Mouse (Mus musculus) adrenal gland, postnatal 36 days (tissue): ENCODE data around the gene Scai. TPM values are rescaled to one million over a fixed set of nuclear protein-coding genes. Genes with fewer than 3 reads are reported as not detected.
A peak's percentile ranks its signal among the peaks of the same experiment; 100 is the strongest.
"Not testable (repeated sequence)": the region's sequence is repeated elsewhere in the genome, so short reads cannot be mapped to it uniquely, and the experiment has no call there.

Experiments used
- DNase-seq, 2 experiments: peaks; one replicate each; pipeline ENCODE4 v3.0.0; 2021; ENCODE audit warnings: mixed read lengths in 1 of 2
- total RNA-seq, 2 experiments: library from RNA; stranded (reverse); gene quantifications; 2 replicates each; pipeline ENCODE4 v1.2.3; 2021

Scai gene
- total RNA-seq, 2 experiments from 2014 or later = 6.9 to 9.9 TPM

DNA sequence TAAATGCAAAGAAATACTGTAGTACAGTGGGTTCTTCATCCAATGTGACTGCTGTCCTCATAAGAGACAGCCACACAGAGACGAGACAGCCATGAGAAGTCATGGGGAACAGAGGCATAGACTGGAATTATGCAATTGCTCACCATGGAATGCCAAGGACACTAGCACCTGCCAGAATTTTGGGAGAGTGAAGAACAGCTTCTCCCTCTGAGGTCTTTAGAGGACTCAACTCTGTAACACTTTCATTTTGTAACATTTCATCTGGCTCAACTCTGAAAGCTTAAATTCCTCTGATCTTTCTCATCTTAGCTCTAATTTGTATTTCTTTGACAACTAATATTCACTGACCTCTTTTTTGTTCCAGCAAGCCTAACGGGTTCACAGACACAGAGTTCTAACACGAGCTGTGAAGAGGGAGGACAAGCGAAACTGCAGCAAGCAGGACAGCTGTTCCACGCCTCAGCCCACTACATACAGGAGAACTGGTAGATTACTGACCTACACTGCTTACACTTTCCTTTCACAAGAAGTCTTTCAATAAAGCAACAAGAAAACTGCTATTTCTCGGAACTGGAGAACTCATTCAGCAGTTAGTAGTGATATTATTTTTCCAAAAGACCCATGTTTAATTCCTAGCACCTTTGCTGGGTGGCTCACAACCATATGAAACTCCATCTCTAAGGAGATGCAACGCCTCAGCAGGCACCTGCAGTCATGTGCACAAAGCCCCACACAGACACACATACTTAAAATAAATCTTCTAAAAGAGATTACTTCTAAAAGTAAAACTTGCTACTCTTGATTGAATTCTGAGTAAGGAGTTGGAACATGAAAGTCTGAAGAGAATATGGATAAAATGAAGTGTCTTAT lies 49.7 kb downstream of the Scai start:
- peak; percentile 28 to 63 for DNase-seq

DNA sequence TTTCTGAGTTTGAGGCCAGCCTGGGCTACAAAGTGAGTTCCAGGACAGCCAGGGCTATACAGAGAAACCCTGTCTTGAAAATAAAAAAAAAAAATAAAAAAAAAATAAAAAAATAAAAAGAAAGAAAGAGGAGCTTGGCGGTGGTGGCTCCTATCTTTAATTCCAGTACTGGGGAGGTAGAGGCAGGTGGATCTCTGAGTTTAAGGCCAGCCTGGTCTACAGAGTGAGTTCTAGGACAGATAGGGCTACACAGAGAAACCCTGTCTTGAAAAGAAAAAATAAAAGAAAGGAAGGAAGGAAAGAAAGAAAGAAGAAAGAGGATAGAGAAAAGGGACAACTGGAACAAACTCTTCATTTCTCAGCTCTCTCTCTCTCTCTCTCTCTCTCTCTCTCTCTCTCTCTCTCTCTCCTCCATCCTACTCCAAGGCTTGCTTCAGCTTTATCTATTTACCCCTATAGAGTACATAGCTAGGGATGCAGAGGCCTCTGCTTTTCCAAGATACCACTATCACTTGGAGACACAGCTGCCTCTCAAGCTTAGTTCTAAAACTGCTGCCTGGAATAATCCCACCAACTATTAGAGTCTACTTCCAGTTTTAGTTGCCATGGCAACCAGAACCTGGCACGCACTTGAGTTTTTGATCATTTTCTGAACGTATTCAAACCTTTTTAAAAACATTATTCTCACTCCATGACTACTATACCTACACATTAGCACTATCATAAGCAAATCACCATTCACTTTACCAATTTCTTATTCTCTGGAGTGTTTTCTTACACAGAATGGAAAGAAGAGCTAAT lies 60.8 kb downstream of the Scai start:
- DNase-seq = no peak

DNA sequence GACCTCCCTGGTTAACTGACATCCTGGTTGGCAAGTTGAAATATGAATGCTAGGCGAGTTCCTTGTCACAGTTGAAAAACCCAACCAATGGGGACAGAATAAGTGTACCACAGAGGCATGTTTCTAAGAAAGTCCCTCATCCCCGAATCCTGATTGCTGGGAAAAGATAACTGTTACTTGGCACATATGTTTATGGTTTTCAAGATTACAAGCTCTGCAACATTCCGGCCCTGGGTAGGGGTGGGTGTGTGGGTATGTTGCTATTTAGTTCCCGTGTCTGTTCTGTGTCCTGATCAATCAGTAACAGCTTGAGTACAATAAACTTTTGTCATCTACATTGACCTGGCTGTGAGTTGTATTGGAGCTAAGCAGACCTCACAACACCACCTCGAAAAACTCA lies 66.4 kb downstream of the Scai start:
- DNase-seq = no peak

DNA sequence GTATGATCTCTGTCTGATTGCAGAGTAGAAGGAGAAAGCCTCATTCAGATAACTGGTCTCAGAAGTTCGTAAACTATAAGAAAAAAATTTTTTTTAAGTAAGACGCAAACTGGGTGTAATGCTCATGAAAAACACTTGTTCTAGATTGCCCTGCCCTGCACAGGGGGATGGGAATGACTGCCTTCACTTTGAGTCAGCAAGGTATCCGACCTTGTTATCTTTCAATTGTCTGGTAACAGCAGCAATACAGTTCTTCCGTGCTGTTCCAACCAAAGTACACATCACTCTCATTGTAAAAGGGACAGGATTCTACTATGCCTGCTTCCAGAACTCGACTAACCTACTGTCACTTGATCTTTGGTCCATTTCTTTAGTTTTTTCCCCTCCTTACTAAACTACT lies 69.4 kb downstream of the Scai start:
- DNase-seq = no peak

DNA sequence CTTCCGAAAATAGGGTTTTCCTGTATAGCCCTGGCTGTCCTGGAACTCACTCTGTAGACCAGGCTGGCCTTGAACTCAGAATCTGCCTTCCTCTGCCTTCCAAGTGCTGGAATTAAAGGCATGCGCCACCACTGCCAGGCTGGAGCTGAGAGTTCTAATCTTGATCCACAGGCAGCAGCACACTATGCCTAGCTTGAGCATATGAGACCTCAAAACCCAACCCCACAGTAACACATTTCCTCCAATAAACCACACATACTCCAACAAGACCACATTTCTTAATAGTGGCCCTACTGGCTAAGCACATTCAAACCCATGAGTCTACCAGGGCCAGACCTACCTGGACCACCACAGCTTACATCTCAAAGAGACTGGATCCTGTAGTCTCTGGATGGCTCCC lies 74.0 kb downstream of the Scai start:
- DNase-seq = no peak

DNA sequence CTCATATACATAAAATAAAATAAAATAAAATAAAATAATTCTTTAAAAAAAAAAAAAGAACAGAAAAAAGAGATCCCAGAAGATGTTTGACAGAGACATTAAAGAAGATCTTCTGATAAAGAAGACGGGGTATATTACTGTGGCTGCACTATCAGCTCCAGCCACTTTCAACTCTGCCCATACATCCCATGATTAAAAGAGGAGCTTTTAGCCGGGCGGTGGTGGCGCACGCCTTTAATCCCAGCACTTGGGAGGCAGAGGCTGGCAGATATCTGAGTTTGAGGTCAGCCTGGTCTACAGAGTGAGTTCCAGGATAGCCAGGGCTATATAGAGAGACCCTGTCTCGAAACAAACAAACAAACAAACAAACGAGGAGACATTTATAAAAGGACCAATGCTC lies 76.4 kb downstream of the Scai start:
- DNase-seq = no peak

DNA sequence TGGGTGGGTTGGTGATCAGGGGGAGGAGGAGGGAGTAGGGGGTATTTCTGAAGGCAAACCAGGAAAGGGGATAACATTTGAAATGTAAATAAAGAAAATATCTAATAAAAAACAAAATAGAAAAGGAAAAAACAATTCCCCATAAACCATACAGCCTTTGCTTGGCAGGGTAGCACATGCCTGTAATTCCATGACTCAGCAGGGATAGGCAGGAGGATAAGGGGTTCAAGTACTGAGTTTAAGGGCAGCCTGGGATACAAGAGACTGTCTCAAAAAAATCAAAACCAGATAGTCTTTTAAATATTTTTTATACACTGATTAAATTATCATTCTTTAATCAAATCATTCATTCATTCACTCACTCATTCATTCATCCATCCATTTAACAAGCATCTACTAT lies 80.0 kb downstream of the Scai start:
- DNase-seq = no peak

DNA sequence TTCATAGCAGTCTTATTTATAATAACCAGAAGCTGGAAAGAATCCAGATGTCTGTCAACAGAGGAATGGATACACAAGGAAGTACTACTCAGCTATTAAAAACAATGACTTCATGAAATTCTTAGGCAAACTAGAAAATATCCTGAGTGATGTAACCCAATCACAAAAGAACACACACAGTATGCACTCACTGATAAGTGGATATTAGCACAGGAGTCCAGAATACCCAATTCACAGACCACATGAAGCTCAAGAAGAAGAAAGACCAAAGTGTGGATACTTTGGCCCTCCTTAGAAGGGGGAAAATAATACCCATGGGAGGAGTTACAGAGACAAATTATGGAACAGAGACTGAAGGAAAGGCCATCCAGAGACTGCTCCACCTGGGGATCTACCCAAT lies 80.8 kb downstream of the Scai start:
- not testable (repeated sequence) for DNase-seq

DNA sequence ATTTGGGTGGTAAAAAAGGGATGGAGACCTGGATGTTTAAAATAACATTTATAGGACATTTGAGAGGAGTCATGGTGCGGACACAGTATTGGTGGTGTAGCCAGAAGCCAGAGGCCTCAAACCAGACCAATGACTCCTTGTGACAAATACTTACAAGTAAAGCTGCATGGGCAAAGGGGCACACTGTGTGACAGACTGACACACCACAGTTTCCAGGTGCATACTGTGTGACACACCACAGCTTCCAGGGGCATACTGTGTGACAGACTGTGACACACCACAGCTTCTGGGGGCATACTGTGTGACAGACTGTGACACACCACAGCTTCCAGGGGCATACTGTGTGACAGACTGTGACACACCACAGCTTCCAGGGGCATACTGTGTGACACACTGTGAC lies 90.6 kb downstream of the Scai start:
- not testable (repeated sequence) for DNase-seq

DNA sequence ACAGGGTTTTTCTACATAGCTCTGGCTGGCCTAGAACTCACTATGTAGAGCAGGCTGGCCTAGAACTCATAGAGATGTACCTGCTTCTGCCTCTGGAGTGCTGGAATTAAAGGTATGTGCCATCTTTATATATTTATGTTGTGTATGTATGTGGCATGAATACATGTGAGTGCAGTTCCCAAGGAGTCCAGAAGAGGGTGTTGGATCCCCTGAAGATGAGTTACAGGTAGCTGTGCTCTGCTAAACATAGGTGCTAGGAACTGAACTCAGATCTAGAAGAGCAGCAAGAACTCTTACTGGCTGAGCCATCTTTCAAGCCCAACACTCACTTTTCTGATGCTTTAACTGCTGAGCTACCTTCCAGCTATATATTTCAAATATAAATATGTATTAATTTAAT lies 92.5 kb downstream of the Scai start:
- peak in 1 of 2 experiments; percentile 6 for DNase-seq

DNA sequence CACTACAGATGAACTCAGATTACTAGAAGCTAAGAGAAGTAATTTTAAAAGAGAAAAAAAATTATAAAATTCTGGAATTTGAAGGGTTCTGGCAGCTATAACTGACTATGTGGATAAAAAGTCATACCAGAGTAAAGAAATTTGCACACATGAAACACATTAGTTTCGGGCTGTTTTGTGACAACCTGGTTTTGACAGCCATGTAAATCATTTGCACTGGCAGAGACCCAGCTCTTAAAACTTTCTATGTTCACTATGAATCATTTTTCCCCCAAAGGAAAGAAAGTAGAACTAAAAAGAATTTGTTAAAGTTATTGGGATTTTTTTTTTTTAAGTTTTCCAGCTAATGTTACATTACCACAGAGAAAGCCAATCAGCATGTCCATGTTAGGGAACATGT lies 98.6 kb downstream of the Scai start:
- peak in 1 of 2 experiments; percentile 14 for DNase-seq

DNA sequence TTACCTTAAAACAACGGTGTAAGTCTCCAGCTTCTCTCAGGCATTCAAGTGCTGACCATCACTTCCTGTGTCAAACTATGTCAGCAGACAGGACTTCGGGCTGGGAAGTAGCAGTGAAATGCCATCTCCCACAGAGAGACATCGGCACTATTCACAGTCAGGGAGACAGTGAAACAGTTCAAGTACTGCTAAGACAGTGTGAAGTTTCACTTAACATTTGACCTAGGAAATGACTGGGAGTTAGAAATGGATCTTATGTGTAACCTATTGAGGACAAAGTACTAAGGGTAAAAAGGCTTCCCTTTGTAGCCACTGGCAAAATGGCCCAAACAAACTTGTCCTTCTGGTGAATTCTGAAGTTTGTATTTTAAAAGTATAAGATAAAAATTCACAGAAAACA lies 107.8 kb downstream of the Scai start:
- DNase-seq = no peak

DNA sequence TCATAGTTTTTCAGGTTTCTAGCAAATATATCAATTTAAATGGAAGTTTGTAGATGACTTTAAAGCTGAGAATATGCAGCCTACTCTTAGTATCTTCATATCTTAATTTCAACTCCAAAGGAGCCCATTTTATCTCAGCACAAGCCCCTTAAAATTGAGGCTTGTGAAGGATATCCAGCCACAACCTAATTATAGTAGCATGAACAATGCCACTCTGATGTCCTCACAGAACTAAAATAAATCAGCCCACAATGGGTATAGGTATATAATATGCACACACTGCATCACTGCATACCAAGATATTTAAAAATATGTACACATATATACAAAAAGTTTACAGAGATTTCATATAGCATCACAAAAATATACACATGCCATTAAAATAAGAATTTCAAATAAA lies 119.9 kb downstream of the Scai start:
- DNase-seq = no peak

DNA sequence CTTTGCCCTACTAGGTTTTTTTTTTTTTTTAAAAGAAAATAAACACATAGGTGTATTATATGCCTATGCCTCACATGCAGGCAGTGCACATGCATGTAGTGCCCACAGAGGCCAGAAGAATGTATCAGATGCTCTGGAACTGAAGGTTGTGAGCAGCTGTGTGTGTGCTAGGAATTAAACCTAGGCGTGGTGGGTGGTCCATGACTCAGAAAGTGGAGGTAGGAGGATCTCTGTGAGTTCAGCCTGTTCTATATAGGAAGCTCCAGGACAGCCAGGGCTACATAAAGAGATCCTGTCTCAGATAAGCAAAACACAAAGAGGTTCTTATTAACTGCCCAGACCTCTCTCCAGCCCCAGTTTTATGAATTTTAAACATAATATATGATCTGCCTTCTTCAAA lies 121.4 kb downstream of the Scai start:
- no peak for DNase-seq

DNA sequence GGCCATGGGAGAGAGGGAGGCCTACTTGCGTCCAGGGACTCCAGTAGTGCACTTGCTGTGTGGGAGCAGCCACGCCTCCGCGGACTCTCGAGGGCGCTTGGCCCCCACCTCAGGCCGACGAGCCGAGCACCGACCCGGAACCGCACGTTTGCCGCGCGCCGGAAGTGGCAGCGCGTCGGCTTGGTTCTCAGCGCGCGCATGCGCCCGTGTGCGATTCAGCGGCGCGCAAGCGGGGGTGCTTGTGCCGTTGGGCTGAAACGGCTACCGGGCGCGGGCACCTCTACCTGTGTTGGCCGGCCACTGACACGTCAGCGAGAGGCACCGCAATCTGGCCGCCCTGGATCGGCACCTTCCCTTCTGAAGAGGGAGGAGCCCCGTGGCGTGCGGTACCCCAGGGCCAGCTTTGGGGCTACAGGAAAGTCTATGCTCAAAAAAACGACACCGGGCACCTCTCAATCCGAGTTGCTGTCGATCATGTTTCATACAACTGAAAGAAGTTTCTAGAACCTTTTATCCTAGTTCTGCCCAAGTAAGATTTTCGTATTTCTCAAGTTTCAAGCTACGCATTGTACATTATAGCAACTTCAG lies 125.0 kb downstream of the Scai start, which contains the start of gene Golga1:
Gene Golga1, minus strand, starts transcription at position 142 of the 588 bp plus-strand sequence.
- peak; percentile 93 to 95 for DNase-seq

DNA sequence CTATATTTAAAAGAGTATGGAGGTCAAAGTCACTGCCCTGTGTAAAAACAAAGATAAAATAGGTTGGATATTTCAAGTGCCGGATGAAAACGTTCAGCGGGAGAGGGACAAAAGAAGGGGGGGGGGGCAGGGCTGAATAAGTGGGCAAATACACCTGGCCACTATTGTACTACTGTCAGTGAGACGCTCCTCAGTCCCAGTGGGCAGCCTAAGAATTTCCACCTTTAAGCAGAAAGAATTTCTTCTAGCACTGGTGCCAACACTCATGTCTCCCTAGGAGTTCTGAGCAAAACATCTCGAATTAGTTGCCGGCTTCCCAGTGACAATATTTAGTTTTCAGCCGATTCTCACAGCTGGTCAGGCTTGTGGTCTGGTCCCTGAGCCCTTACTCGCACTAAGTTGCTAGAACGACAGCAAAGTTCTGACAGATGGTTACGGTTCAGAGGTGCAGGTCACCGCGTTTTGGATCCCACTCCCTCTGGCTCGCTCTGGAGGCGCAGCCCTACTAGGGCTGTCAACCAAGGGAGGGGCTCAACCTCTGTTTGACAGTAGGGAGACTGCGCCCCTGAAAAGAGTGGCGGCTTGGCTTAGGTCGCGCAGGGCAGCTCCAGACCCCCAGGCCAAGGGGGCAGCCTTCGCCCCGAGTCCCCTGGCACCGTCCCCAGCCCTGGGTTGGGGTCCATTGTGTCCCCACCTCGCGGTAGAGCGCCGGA lies 125.7 kb downstream of the Scai start:
- no peak for DNase-seq

DNA sequence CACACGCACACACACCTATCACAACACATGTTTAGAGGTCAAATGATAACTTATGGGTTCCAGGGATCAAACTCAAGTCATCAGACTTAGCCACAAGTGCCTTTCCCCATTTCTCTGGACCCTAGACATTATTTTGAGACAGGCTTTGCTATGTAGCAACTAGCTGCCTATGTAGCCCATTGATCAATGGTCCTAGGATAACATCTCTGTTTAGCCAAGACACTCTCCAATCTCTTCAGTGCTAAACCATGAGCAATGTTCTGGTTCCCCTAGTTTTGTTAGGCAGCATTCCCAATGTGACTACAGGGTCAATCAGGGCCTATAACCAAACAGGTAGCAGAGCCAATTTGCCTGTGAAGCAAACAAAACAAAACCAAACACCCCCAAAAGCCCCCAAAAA lies 142.0 kb downstream of the Scai start:
- DNase-seq = no peak

DNA sequence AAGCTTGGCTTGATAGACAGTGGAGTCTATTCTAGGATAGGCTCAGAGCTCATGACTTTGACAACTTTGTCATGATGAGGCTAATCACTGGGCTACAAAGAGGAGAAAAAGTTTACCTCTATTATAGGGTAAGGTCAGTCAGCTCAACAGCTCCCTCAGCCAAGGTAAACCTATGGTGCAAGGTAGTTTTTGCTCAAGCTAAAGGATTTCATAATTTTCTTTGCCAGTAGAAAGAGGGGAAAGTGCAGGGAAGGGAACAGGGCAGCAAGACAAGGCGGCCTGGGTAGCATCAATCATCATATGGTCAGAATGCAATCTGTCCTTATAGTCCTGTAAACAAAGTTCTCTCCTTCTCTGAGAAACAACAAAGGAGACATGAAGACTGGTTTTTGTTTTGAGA lies 150.3 kb downstream of the Scai start:
- no peak for DNase-seq

DNA sequence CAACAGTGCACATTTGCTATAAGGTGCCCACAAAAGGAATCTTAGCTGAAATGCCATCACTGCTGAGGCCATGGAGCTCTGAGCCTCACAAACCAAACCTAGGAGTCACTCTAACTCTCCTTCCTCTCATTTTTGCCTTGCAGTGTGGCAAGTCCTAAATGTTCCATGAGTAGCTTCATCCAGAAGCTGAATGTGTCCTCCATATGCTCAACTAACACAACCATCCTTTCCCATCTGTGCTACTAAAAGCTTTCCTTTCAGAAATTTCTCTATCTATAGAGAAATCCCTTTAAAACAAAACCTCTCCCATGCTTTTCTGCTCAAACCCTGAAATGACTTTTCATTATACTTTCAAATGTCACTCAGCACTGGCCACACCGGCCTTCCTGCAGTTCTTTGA lies 158.9 kb downstream of the Scai start:
- no peak for DNase-seq

DNA sequence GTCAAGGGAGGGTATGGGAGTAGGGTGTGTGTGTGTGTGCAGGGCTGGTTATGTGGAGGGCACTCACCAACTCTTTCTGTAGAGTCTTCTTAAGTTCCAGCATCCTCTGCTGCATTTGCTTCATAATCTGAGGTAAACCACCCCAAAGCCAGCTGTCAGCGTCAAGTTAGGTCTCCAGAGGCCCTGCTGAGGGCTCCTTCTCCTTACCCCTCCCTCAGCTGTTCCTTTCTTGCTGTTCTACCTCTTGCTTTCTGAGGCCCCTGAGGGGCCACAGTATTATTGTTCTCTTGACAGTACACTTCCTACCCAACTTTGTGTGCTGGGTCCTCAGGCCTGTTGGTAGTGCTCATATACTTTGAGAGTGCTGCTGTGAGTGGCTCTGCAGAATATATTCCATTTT lies 170.5 kb downstream of the Scai start:
- DNase-seq = no peak

DNA sequence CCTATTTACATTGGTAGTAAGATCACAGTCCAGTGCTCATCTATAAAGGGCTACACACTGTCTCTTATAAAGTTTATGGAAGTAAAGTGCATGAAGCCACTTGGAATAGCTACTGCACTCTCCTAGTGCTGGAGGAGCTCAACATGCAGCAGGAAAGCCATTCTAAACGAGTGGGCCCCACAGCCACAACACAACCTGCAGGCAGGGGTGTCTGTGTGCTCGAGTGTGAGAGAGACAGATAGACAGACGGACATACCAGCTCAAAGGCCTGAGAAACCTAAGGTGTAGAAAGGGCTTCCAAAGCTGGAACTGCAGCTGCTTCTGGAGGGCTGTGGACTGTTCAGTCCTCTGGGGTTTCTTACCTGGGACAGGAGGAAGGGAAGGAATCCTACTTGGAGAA lies 174.0 kb downstream of the Scai start:
- DNase-seq = no peak
